Mouse (Mus musculus) midbrain, embryonic 13.5 days (tissue): ENCODE data around the gene Olfr1033. TPM values are rescaled to one million over a fixed set of nuclear protein-coding genes. Genes with fewer than 3 reads are reported as not detected.

Experiments used
- polyA plus RNA-seq: library from polyadenylated mRNA; unstranded; fragments of >200 nt; fragmentation: Nextera tagmentation; extraction: Ambion mirVana; gene quantifications from 2 replicates; pipeline ENCODE4 v1.2.1, GENCODE M21; 2015

Olfr1033 gene
- polyA plus RNA-seq, 1 experiment from 2014 or later: not detected

Other genes starting within 250 kb of the Olfr1033 start
- gene Olfr1014, start 247.9 kb upstream of the Olfr1033 start, polyA plus RNA-seq: not detected in 2 replicates
- not detected in 2 replicates for gene Olfr1015, start 238.6 kb upstream of the Olfr1033 start, polyA plus RNA-seq
- gene Olfr1016, start 218.1 kb upstream of the Olfr1033 start, polyA plus RNA-seq: not detected in 2 replicates
- gene Olfr1018, start 202.2 kb upstream of the Olfr1033 start, polyA plus RNA-seq: not detected in 2 replicates
- gene Olfr1019, start 175.2 kb upstream of the Olfr1033 start, polyA plus RNA-seq: not detected in 2 replicates
- gene Olfr1020, start 173.6 kb upstream of the Olfr1033 start, polyA plus RNA-seq: not detected in 2 replicates
- gene Olfr1022, start 152.0 kb upstream of the Olfr1033 start, polyA plus RNA-seq: not detected in 2 replicates
- gene Olfr1023, start 135.0 kb upstream of the Olfr1033 start, polyA plus RNA-seq: not detected in 2 replicates
- gene Olfr1024, start 115.6 kb upstream of the Olfr1033 start, polyA plus RNA-seq: not detected in 2 replicates
- not detected in 2 replicates for gene Olfr1025-ps1, start 105.4 kb upstream of the Olfr1033 start, polyA plus RNA-seq
- gene Olfr1026, start 99.1 kb upstream of the Olfr1033 start, polyA plus RNA-seq: not detected in 2 replicates
- not detected in 2 replicates for gene Olfr1028, start 70.2 kb upstream of the Olfr1033 start, polyA plus RNA-seq
- gene Olfr1029, start 46.7 kb upstream of the Olfr1033 start, polyA plus RNA-seq: not detected in 2 replicates
- not detected in 2 replicates for gene Olfr1030, start 41.4 kb upstream of the Olfr1033 start, polyA plus RNA-seq
- gene Olfr1031, start 30.3 kb upstream of the Olfr1033 start, polyA plus RNA-seq: not detected in 2 replicates
- not detected in 2 replicates for gene Olfr1032, start 15.1 kb upstream of the Olfr1033 start, polyA plus RNA-seq
- gene Olfr1034, start 25.2 kb downstream of the Olfr1033 start, polyA plus RNA-seq: not detected in 2 replicates
- gene Olfr1036, start 53.4 kb downstream of the Olfr1033 start, polyA plus RNA-seq: not detected in 2 replicates
- gene Olfr1037, start 66.8 kb downstream of the Olfr1033 start, polyA plus RNA-seq: not detected in 2 replicates
- not detected in 2 replicates for gene Olfr1039, start 115.3 kb downstream of the Olfr1033 start, polyA plus RNA-seq
- not detected in 2 replicates for gene Olfr1040, start 126.1 kb downstream of the Olfr1033 start, polyA plus RNA-seq
- not detected in 2 replicates for gene Olfr1042, start 141.2 kb downstream of the Olfr1033 start, polyA plus RNA-seq
- not detected in 2 replicates for gene Olfr1043, start 146.9 kb downstream of the Olfr1033 start, polyA plus RNA-seq
- gene Olfr1044, start 157.2 kb downstream of the Olfr1033 start, polyA plus RNA-seq: not detected in 2 replicates
- not detected in 2 replicates for gene Olfr52, start 165.1 kb downstream of the Olfr1033 start, polyA plus RNA-seq
- gene Olfr1045, start 182.4 kb downstream of the Olfr1033 start, polyA plus RNA-seq: not detected in 2 replicates
- not detected in 2 replicates for gene Olfr1046, start 198.7 kb downstream of the Olfr1033 start, polyA plus RNA-seq
- gene Olfr1047, start 210.8 kb downstream of the Olfr1033 start, polyA plus RNA-seq: not detected in 2 replicates
- gene Olfr1048, start 219.7 kb downstream of the Olfr1033 start, polyA plus RNA-seq: not detected in 2 replicates
- not detected in 2 replicates for gene Olfr1049, start 237.7 kb downstream of the Olfr1033 start, polyA plus RNA-seq